Mouse (Mus musculus) heart, postnatal 4 days (tissue): ENCODE results near the gene Ubl4b. TPM values are rescaled to one million over a fixed set of nuclear protein-coding genes. Genes with fewer than 3 reads are reported as not detected.

Experiments
- DNase-seq: peaks from one replicate; pipeline ENCODE4 v3.0.0; 2021
- total RNA-seq, 2 experiments: library from RNA; stranded (reverse); gene quantifications; 2 replicates each; pipeline ENCODE4 v1.2.3; 2021

The Ubl4b gene
- total RNA-seq, 2 experiments from 2014 or later: not detected

GRCm38 (mm10) chr3:107517631-107518108 is 37.2 kb downstream of the Ubl4b start, which contains the start of gene Slc6a17:
Gene Slc6a17, minus strand, starts transcription at chr3:107518018.
- peak; percentile 64 for DNase-seq

GRCm38 (mm10) chr3:107516776-107517630 is 37.9 kb downstream of the Ubl4b start:
- DNase-seq: peak; percentile 14

GRCm38 (mm10) chr3:107515989-107516388 is 38.9 kb downstream of the Ubl4b start:
- no peak for DNase-seq

GRCm38 (mm10) chr3:107511416-107511815 is 43.5 kb downstream of the Ubl4b start:
- DNase-seq: no peak

- DNase-seq: peak; percentile 29
Measured at GRCm38 (mm10) chr3:107508696-107509095, 46.2 kb downstream of the Ubl4b start.

GRCm38 (mm10) chr3:107507966-107508365 is 46.9 kb downstream of the Ubl4b start:
- no peak for DNase-seq

- DNase-seq: no peak
Measured at GRCm38 (mm10) chr3:107506531-107506930, 48.3 kb downstream of the Ubl4b start.

- DNase-seq: no peak
Measured at GRCm38 (mm10) chr3:107505464-107506367, 49.2 kb downstream of the Ubl4b start.

GRCm38 (mm10) chr3:107504542-107504941 is 50.3 kb downstream of the Ubl4b start:
- no peak for DNase-seq

- no peak for DNase-seq
Measured at GRCm38 (mm10) chr3:107503716-107504115, 51.2 kb downstream of the Ubl4b start.

Other genes with a start within 250 kb of the Ubl4b start
- gene Rbm15, start 221.4 kb downstream of the Ubl4b start, total RNA-seq: 10 to 100 TPM; 33.0 to 35.1 TPM
- gene Kcnc4, start 95.5 kb downstream of the Ubl4b start, total RNA-seq: under 1 TPM; 0.21 to 0.61 TPM
- gene Slc6a17, start 37.1 kb downstream of the Ubl4b start, total RNA-seq: 1 to 10 TPM; 4.7 to 5.2 TPM
- not detected for gene Alx3, start 40.0 kb upstream of the Ubl4b start, total RNA-seq
- gene Gm10961, start 76.2 kb upstream of the Ubl4b start, total RNA-seq: not detected
- gene Strip1, start 76.6 kb upstream of the Ubl4b start, total RNA-seq: 10 to 100 TPM; 34.8 to 38.0 TPM
- 10 to 100 TPM; 92.0 to 95.7 TPM for gene Ahcyl1, start 141.5 kb upstream of the Ubl4b start, total RNA-seq
- gene Csf1, start 205.4 kb upstream of the Ubl4b start, total RNA-seq: 10 to 100 TPM; 14.8 to 15.4 TPM